Mouse (Mus musculus) ovary, postnatal 14 days (tissue): Measurements from ENCODE around the gene Catsperd.
"Not testable (repeated sequence)": the region's sequence is repeated elsewhere in the genome, so short reads cannot be mapped to it uniquely, and the experiment has no call there.

ENCODE experiments used
- DNase-seq: peaks from one replicate; pipeline ENCODE4 v3.0.0; 2022; ENCODE audit warnings: low spot score

Gene Catsperd

GRCm38 (mm10) chr17:56613236-56613844 lies 14.6 kb upstream of the Catsperd start, which contains the start of gene Rpl36:
Gene Rpl36 (plus strand): TSS chr17:56613416.
- DNase-seq = peak; percentile 98

GRCm38 (mm10) chr17:56613893-56614292 lies 14.1 kb upstream of the Catsperd start:
- not testable (repeated sequence) for DNase-seq

- DNase-seq = no peak
These were observed 13.4 kb upstream of the Catsperd start for GRCm38 (mm10) chr17:56614391-56615135.

- no peak for DNase-seq
These were observed 12.7 kb upstream of the Catsperd start for GRCm38 (mm10) chr17:56615136-56615784.

- no peak for DNase-seq
These were observed 12.2 kb upstream of the Catsperd start for GRCm38 (mm10) chr17:56615792-56616191.

- no peak for DNase-seq
These were observed 11.2 kb upstream of the Catsperd start for GRCm38 (mm10) chr17:56616725-56617124.

GRCm38 (mm10) chr17:56617628-56618027 lies 10.3 kb upstream of the Catsperd start:
- DNase-seq = no peak

GRCm38 (mm10) chr17:56625495-56625894 lies 2.4 kb upstream of the Catsperd start:
- no peak for DNase-seq

- DNase-seq = no peak
These were observed 1.7 kb upstream of the Catsperd start for GRCm38 (mm10) chr17:56626260-56626659.

GRCm38 (mm10) chr17:56626754-56627470 lies 1.0 kb upstream of the Catsperd start, which contains the start of gene Lonp1:
Gene Lonp1 (minus strand): TSS chr17:56626887.
- peak; percentile 96 for DNase-seq

- not testable (repeated sequence) for DNase-seq
These were observed 2.1 kb downstream of the Catsperd start for GRCm38 (mm10) chr17:56629800-56630781.

GRCm38 (mm10) chr17:56631807-56632206 lies 3.9 kb downstream of the Catsperd start:
- no peak for DNase-seq

- no peak for DNase-seq
These were observed 6.1 kb downstream of the Catsperd start for GRCm38 (mm10) chr17:56634023-56634422.

GRCm38 (mm10) chr17:56643237-56643636 lies 15.3 kb downstream of the Catsperd start:
- no peak for DNase-seq

GRCm38 (mm10) chr17:56647546-56647945 lies 19.6 kb downstream of the Catsperd start:
- DNase-seq = no peak

- DNase-seq = no peak
These were observed 23.9 kb downstream of the Catsperd start for GRCm38 (mm10) chr17:56651801-56652200.

- DNase-seq = no peak
These were observed 26.8 kb downstream of the Catsperd start for GRCm38 (mm10) chr17:56654771-56655170.

- DNase-seq = no peak
These were observed 27.4 kb downstream of the Catsperd start for GRCm38 (mm10) chr17:56655311-56655710.

GRCm38 (mm10) chr17:56656171-56656570 lies 28.2 kb downstream of the Catsperd start:
- no peak for DNase-seq

- DNase-seq = no peak
These were observed 35.7 kb downstream of the Catsperd start for GRCm38 (mm10) chr17:56663659-56664058.

- no peak for DNase-seq
These were observed 36.4 kb downstream of the Catsperd start for GRCm38 (mm10) chr17:56664333-56664732.
